Mouse (Mus musculus): ENCODE measurements around the gene Ticam1.

- TF ChIP-seq POLR2A (IDR thresholded peaks at IDR 0.05; ENCODE audit: low read depth, low read length) (no peak), EP300 (IDR thresholded peaks at IDR 0.05; ENCODE audit: low read length) (no peak)
Measured at GRCm38 (mm10) chr17:56273482-56273881, 3.1 kb downstream of the Ticam1 start.

All from CH12.LX (cell line).